Mouse (Mus musculus) bone marrow, adult 2 months (tissue): ENCODE measurements around the gene Tma7. TPM values are rescaled to one million over a fixed set of nuclear protein-coding genes. Genes with fewer than 3 reads are reported as not detected.

ENCODE experiments used
- H3K27ac ChIP-seq: fragments of 200-500 bp; 2 replicates; pipeline ENCODE4 v1.5.1; 2012; ENCODE audit warnings: low read depth, mild to moderate bottlenecking, control low read depth, inconsistent platforms, low read length; ENCODE audit not compliant: control insufficient read depth, poor library complexity, insufficient read depth
- H3K4me1 ChIP-seq: fragments of 200-500 bp; 2 replicates; pipeline ENCODE4 v1.6.1; 2011; ENCODE audit warnings: low read length; ENCODE audit not compliant: control insufficient read depth, insufficient read depth
- H3K4me3 ChIP-seq: fragments of 200-500 bp; replicated peaks from 2 replicates; pipeline ENCODE3; 2011; ENCODE audit warnings: mild to moderate bottlenecking, low read depth, low read length, control low read depth; ENCODE audit not compliant: control insufficient read depth
- CTCF ChIP-seq: fragments of 200-500 bp; IDR thresholded peaks from 2 replicates; pipeline ENCODE4 v1.5.1; 2011; ENCODE audit warnings: low read length, control low read depth; ENCODE audit not compliant: control insufficient read depth, insufficient read depth
- POLR2A ChIP-seq: fragments of 200-500 bp; IDR thresholded peaks from 2 replicates; pipeline ENCODE4 v1.6.1; 2011; ENCODE audit warnings: low read depth, mild to moderate bottlenecking, control low read depth, low read length, borderline replicate concordance; ENCODE audit not compliant: control insufficient read depth
- WGBS: fragments of 180-500 bp; shearing (Covaris S2); methylation state at CpG from one replicate; pipeline ENCODE4 v1.1.7; 2018; 5-methylcytosine and 5-hydroxymethylcytosine counted together
- polyA plus RNA-seq: library from polyadenylated mRNA; stranded (reverse); fragments of >200 nt; gene quantifications from 2 replicates; pipeline ENCODE4 v1.2.4, GENCODE M21; 2011; ENCODE audit warnings: low replicate concordance; ENCODE audit not compliant: missing spikeins, insufficient read depth, insufficient read length

The Tma7 gene
- polyA plus RNA-seq, 1 experiment: 254 TPM

DNA sequence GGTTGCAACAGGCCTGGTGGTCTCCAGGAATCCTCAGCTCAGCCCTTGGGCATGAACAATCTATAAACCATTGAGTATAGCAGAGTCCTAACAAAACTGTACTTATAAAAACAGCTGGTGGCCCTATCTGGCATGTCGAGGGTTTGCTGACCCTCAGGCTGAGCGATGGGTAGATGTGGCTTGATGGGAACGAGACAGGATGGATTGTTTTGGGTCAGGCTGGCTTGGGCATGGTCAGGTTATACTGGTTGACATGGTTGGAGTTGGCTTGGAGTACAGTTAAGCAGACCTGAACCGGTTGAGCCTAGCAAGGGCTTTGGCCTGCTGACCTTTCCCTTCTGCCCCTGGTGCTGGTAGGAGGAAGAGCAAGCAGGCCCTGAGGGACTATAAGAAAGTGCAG, 28.7 kb upstream of the Tma7 start:
- Histone ChIP-seq H3K27ac (no peak overlapping the region), H3K4me1 (no peaks in the 10 kb centered on the region), H3K4me3 (no peak overlapping the region)
- WGBS: 80% methylated on average over 4 of the region's 4 CpGs
- no peak for TF ChIP-seq POLR2A
- no peak for TF ChIP-seq CTCF

DNA sequence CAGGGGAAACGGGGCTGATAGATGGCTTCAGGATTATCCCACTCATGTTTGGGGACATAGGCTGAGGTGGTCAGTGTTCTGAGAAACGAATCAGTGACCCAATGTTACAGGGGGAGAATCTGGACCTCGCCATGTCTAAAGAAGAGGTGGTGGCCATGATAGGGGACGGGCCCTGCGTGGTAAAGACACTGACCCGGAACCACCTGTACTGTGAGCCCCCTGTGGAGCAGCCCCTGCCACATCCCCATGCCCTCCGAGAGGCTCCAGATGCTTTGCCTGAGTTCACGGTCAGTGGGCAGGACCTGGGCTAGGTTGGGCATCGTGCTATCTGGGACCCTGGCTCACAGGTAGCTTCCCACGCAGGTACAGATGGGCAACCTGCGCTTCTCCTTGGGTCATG, 27.9 kb upstream of the Tma7 start:
- Histone ChIP-seq H3K4me1 (no peaks in the 10 kb centered on the region), H3K27ac (no peak overlapping the region), H3K4me3 (no peak overlapping the region)
- 80% methylated on average over 11 of the region's 11 CpGs for WGBS
- 0 out of 2 replicates have a peak, but pooled peaks have one; percentile 7 for TF ChIP-seq POLR2A
- no peak for TF ChIP-seq CTCF

GRCm38 (mm10) chr9:109107341-109107740, 25.0 kb upstream of the Tma7 start:
- TF ChIP-seq POLR2A (no peak), CTCF (no peak)
- Histone ChIP-seq H3K27ac (no peak overlapping the region), H3K4me1 (no peaks in the 10 kb centered on the region), H3K4me3 (no peak overlapping the region)
- WGBS: 66% methylated on average over 6 of the region's 6 CpGs

DNA sequence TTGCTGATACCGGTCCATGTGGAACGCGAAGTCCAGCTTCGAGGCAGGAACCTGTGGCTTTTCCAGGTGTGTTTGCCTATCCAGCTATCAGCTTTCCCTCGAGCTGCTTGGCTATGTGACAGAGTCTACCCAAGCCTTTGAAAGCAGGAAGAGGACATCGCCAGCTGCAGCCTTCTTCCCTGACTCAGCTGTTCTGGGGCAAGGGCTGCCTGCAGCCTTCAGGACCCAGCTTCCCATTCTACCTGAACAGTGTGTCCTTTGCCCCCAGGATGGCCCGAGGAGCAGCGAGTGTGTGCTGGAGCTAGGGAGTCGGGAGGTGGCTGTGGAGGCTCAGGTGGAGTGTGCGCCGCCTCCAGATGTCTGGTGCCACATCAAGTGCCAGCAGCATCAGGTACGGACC, 23.3 kb upstream of the Tma7 start:
- no peak overlapping the region for H3K4me3 ChIP-seq
- H3K27ac ChIP-seq: no peak overlapping the region
- 58% methylated on average over 12 of the region's 12 CpGs for WGBS
- TF ChIP-seq POLR2A (no peak), CTCF (no peak)
- H3K4me1 ChIP-seq: no peaks in the 10 kb centered on the region

DNA sequence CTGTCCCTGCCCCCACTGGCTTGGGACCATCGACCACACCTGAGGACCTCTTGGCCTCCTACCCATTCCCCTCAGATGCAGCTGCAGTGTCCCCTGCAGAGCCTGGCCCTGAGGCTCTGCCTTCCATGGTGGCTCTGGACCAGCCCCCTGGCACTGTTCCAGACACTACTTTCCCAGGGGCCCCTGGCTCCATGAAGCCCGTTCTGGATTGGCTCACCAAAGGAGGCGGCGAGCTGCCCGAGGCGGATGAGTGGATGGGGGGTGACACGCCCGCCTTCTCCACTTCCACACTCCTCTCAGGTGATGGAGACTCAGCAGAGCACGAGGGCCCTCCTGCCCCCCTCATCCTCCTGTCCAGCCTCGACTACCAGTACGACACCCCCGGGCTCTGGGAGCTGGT, 22.6 kb upstream of the Tma7 start:
- Histone ChIP-seq H3K4me3 (no peak overlapping the region), H3K4me1 (no peaks in the 10 kb centered on the region), H3K27ac (no peak overlapping the region)
- TF ChIP-seq CTCF (no peak), POLR2A (no peak)
- 84% methylated on average over 12 of the region's 12 CpGs for WGBS

DNA sequence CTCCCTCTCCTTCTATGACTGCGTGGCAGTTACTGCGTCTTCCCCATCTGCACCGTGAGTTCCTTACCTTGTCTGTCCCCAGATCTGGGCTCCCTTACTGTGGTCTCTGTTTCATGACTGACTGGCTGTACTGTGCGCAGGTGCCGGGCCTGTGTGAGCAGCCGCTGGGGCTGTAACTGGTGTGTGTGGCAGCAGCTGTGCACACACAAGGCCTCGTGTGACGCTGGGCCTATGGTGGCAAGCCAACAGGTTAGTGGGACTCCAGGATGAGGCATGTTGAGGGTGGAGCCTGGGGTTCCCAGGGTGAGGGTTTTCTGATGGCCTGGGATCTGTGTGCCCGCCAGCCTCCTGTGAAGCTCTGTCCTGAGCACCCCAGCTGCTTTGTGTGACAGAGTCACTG, 21.7 kb upstream of the Tma7 start:
- TF ChIP-seq CTCF (no peak), POLR2A (no peak)
- WGBS: 91% methylated on average over 9 of the region's 9 CpGs
- H3K27ac ChIP-seq: no peak overlapping the region
- H3K4me3 ChIP-seq: no peak overlapping the region
- H3K4me1 ChIP-seq: no peaks in the 10 kb centered on the region

GRCm38 (mm10) chr9:109103250-109103649, 20.9 kb upstream of the Tma7 start:
- H3K27ac ChIP-seq: no peak overlapping the region
- TF ChIP-seq POLR2A: no peak
- TF ChIP-seq CTCF: no peak
- H3K4me3 ChIP-seq: no peak overlapping the region
- 74% methylated on average over 7 of the region's 7 CpGs for WGBS
- H3K4me1 ChIP-seq: no peaks in the 10 kb centered on the region; the same call in 1 of the 2 replicates

DNA sequence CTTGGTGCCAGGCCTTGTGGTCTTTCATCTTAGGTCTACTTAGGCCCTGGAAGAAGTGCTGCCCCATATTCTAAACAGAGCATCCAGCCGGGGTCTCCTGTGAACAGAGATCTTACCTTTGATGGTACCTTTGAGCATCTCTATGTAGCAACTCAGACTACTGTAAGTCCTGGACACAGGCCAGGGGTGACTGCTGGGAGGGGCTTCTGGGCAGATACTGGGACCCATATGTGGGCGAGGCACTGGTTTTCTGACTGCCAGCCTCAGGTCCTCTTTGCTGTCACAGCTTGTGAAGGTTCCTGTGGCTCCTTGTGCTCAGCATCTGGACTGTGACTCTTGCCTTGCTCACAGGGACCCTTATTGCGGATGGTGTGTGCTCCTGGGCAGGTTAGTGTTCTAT, 20.2 kb upstream of the Tma7 start:
- no peak for TF ChIP-seq POLR2A
- TF ChIP-seq CTCF: no peak
- 76% methylated on average over 3 of the region's 3 CpGs for WGBS

DNA sequence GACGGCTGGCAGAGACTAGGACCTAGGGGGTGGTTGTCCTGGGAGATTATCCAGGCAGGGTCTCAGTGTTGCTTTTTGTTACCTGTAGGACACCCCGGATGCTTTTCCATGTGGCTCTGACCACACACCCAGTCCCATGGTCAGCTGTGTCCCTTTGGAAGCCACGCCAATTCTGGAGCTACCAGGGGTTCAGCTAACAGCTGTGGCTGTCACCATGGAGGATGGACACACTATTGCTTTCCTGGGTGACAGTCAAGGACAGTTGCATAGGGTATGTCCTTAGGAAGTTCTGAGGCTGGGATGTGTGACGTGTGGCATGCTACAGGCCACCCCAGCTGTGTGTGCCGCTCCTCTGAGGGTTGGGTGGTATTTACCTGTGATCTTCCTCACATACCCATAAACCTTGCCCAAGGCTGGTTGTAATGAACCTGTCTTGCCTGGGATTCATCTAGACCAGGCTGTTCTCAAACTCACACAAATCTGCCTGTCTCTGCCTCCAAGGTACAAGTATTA, 19.6 kb upstream of the Tma7 start:
- Histone ChIP-seq H3K4me1 (no peaks in the 10 kb centered on the region; the same call in 1 of the 2 replicates), H3K27ac (no peak overlapping the region), H3K4me3 (no peak overlapping the region)
- WGBS: 83% methylated on average over 5 of the region's 5 CpGs
- TF ChIP-seq POLR2A (no peak), CTCF (no peak)

More for the DNA sequence above, 20.2 kb upstream of the Tma7 start:
- H3K27ac ChIP-seq: no peak overlapping the region
- no peaks in the 10 kb centered on the region; the same call in 1 of the 2 replicates for H3K4me1 ChIP-seq
- H3K4me3 ChIP-seq: no peak overlapping the region
